Mouse (Mus musculus): ENCODE results near the gene Ano4. TPM values are rescaled to one million over a fixed set of nuclear protein-coding genes. Genes with fewer than 3 reads are reported as not detected.

Gene Ano4
- total RNA-seq, 1 experiment = 0.80 TPM

DNA sequence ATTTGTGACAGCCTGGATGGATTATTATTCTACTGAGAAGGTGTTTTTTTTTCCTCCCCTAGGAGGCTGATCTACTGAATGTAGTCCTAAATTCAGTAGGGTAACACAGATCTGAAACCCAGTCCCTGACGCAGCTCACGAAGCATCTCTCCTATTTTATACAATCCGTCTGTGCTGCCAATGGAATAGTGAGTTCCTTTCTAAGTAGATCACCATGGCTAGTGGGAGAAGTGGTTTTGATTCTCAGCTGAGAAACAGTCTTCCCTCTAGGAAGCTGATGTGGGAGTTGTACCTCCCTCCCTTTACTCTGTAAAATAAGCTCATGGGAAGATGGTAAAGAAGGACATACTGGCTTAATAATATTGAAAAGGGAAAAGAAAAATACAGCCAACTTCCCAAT lies 90.8 kb downstream of the Ano4 start:
- in situ Hi-C loops (cut with MboI; ENCODE audit: low sequenced_read_pairs in 2 of 2, unreplicated experiment in 2 of 2) = no loop called here

DNA sequence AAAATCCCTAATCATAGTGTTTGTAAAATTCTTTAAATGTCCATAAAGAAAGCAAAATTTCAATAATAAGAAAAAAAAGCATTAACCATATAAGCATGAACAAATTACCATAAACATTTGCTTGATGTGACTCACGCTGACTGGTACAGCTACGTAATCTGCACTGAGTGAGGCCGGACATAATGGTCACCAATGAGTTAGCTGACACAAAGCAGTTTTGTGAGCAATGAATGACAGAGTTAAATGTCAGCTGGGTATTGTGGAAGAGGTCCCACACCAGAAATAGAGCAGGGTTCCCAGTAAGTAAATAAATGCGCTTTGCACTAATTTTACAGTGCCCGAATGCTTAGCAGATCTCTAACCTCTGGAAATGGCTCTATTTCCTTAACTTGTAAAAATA lies 91.9 kb downstream of the Ano4 start:
- no peak overlapping the region for H3K4me3 ChIP-seq (ENCODE audit: insufficient read depth in 1 of 2, low read depth in 1 of 2, low read length in 2 of 2, poor library complexity in 1 of 2, severe bottlenecking in 1 of 2)
- in situ Hi-C loops (cut with MboI; ENCODE audit: low sequenced_read_pairs in 2 of 2, unreplicated experiment in 2 of 2) = no loop called here
- H3K36me3 ChIP-seq (ENCODE audit: control insufficient read depth, insufficient read depth, low read length, poor library complexity, severe bottlenecking) = no peaks in the 10 kb centered on the region
- no peaks in the 10 kb centered on the region for H3K9me3 ChIP-seq (ENCODE audit: control insufficient read depth, insufficient read depth, low read depth, low read length)
- H3K4me1 ChIP-seq (ENCODE audit: control insufficient read depth in 2 of 2, insufficient read depth in 2 of 2, low read length in 2 of 2, poor library complexity in 1 of 2) = peaks cover 0 to 3% of the 10 kb centered on the region in 2 experiments; a peak in 1 of 4 replicates
- no peak overlapping the region for H3K9ac ChIP-seq (ENCODE audit: insufficient read depth, low read depth, low read length, poor library complexity, severe bottlenecking)
- TF ChIP-seq ZNF384 (IDR thresholded peaks at IDR 0.05; ENCODE audit: low read depth, low read length) (no peak), ZC3H11A (IDR thresholded peaks at IDR 0.05; ENCODE audit: borderline replicate concordance, low read depth, low read length) (no peak), HCFC1 (IDR thresholded peaks at IDR 0.05; ENCODE audit: borderline replicate concordance, insufficient read depth, low read length) (no peak), CHD2 (IDR thresholded peaks at IDR 0.05; ENCODE audit: low read depth, low read length) (no peak), MAFK (IDR thresholded peaks at IDR 0.05; ENCODE audit: insufficient read depth, low read depth, low read length) (no peak)
- no peak overlapping the region for H3K27ac ChIP-seq (ENCODE audit: insufficient read depth, low read depth, low read length, poor library complexity, severe bottlenecking)
- no peak for DNase-seq (ENCODE audit: low read depth, low spot score)

More for the DNA sequence above, 90.8 kb downstream of the Ano4 start:
- no peak overlapping the region for H3K27ac ChIP-seq (ENCODE audit: insufficient read depth, low read depth, low read length, poor library complexity, severe bottlenecking)
- H3K4me1 ChIP-seq (ENCODE audit: control insufficient read depth in 2 of 2, insufficient read depth in 2 of 2, low read length in 2 of 2, poor library complexity in 1 of 2) = peaks cover 0 to 7% of the 10 kb centered on the region in 2 experiments; a peak in 1 of 4 replicates
- no peak overlapping the region for H3K4me3 ChIP-seq (ENCODE audit: insufficient read depth in 1 of 2, low read depth in 1 of 2, low read length in 2 of 2, poor library complexity in 1 of 2, severe bottlenecking in 1 of 2)
- H3K9me3 ChIP-seq (ENCODE audit: control insufficient read depth, insufficient read depth, low read depth, low read length) = no peaks in the 10 kb centered on the region
- H3K9ac ChIP-seq (ENCODE audit: insufficient read depth, low read depth, low read length, poor library complexity, severe bottlenecking) = no peak overlapping the region
- TF ChIP-seq CHD2 (IDR thresholded peaks at IDR 0.05; ENCODE audit: low read depth, low read length) (no peak), ZC3H11A (IDR thresholded peaks at IDR 0.05; ENCODE audit: borderline replicate concordance, low read depth, low read length) (no peak), MAFK (IDR thresholded peaks at IDR 0.05; ENCODE audit: insufficient read depth, low read depth, low read length) (no peak), HCFC1 (IDR thresholded peaks at IDR 0.05; ENCODE audit: borderline replicate concordance, insufficient read depth, low read length) (no peak), ZNF384 (IDR thresholded peaks at IDR 0.05; ENCODE audit: low read depth, low read length) (no peak)
- no peak for DNase-seq (ENCODE audit: low read depth, low spot score)
- no peaks in the 10 kb centered on the region for H3K36me3 ChIP-seq (ENCODE audit: control insufficient read depth, insufficient read depth, low read length, poor library complexity, severe bottlenecking)

DNA sequence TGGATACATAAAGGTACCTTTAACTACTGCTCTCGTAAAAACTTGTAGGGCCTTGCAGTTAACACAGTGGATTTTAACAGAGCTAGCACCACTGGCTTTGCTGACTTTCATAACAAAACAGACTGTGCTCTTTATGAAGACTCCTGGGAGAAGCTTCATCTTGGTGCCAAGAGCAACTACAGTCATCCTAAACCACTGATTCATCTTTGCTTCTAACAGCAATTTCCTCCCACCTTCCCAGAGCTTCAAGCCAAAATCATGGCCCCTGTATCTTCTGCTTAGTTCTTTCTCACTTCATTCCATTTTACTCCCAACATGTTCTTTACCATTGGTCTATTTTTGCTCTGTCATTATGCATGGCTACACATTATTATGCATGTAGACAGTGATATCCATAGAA lies 100.8 kb downstream of the Ano4 start:
- in situ Hi-C loops (cut with MboI; ENCODE audit: low sequenced_read_pairs in 2 of 2, unreplicated experiment in 2 of 2) = no loop called here
- no peak overlapping the region for H3K4me3 ChIP-seq (ENCODE audit: insufficient read depth in 1 of 2, low read depth in 1 of 2, low read length in 2 of 2, poor library complexity in 1 of 2, severe bottlenecking in 1 of 2)
- H3K27ac ChIP-seq (ENCODE audit: insufficient read depth, low read depth, low read length, poor library complexity, severe bottlenecking) = no peak overlapping the region
- TF ChIP-seq HCFC1 (IDR thresholded peaks at IDR 0.05; ENCODE audit: borderline replicate concordance, insufficient read depth, low read length) (no peak), CHD2 (IDR thresholded peaks at IDR 0.05; ENCODE audit: low read depth, low read length) (no peak), MAFK (IDR thresholded peaks at IDR 0.05; ENCODE audit: insufficient read depth, low read depth, low read length) (no peak), ZNF384 (IDR thresholded peaks at IDR 0.05; ENCODE audit: low read depth, low read length) (no peak), ZC3H11A (IDR thresholded peaks at IDR 0.05; ENCODE audit: borderline replicate concordance, low read depth, low read length) (no peak)
- no peak overlapping the region for H3K9ac ChIP-seq (ENCODE audit: insufficient read depth, low read depth, low read length, poor library complexity, severe bottlenecking)
- H3K9me3 ChIP-seq (ENCODE audit: control insufficient read depth, insufficient read depth, low read depth, low read length) = no peaks in the 10 kb centered on the region
- no peak for DNase-seq (ENCODE audit: low read depth, low spot score)
- H3K4me1 ChIP-seq (ENCODE audit: control insufficient read depth in 2 of 2, insufficient read depth in 2 of 2, low read length in 2 of 2, poor library complexity in 1 of 2) = no peaks in the 10 kb centered on the region
- no peaks in the 10 kb centered on the region for H3K36me3 ChIP-seq (ENCODE audit: control insufficient read depth, insufficient read depth, low read length, poor library complexity, severe bottlenecking)

DNA sequence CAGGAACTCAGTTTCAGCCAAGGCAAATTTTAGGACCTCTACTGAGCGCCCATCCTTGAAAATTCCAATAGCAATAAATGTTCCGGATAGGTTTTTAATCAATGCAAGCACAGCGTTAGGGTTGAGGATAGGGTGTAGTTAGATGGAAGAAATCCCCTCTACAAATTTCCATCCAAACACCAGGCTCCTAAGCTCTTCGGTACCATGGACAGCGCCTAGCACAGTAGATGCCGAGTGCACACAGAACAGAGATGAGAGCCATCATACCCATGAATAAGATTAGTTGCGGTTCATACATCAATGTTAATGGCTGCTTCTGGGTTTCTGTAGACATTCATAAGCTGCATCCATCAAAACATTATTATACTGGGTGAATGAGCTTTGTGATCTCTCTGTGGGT lies 120.0 kb downstream of the Ano4 start:
- no peak for TF ChIP-seq ZC3H11A (IDR thresholded peaks at IDR 0.05; ENCODE audit: borderline replicate concordance, low read depth, low read length)
- Histone ChIP-seq H3K4me1 (ENCODE audit: control insufficient read depth in 2 of 2, insufficient read depth in 2 of 2, low read length in 2 of 2, poor library complexity in 1 of 2) (no peaks in the 10 kb centered on the region), H3K9ac (ENCODE audit: insufficient read depth, low read depth, low read length, poor library complexity, severe bottlenecking) (no peak overlapping the region), H3K4me3 (ENCODE audit: insufficient read depth in 1 of 2, low read depth in 1 of 2, low read length in 2 of 2, poor library complexity in 1 of 2, severe bottlenecking in 1 of 2) (no peak overlapping the region), H3K36me3 (ENCODE audit: control insufficient read depth, insufficient read depth, low read length, poor library complexity, severe bottlenecking) (no peaks in the 10 kb centered on the region), H3K9me3 (ENCODE audit: control insufficient read depth, insufficient read depth, low read depth, low read length) (no peaks in the 10 kb centered on the region), H3K27ac (ENCODE audit: insufficient read depth, low read depth, low read length, poor library complexity, severe bottlenecking) (no peak overlapping the region)
- DNase-seq (ENCODE audit: low read depth, low spot score) = peak; percentile 69
- in situ Hi-C loops (cut with MboI; ENCODE audit: low sequenced_read_pairs in 2 of 2, unreplicated experiment in 2 of 2) = no loop called here

DNA sequence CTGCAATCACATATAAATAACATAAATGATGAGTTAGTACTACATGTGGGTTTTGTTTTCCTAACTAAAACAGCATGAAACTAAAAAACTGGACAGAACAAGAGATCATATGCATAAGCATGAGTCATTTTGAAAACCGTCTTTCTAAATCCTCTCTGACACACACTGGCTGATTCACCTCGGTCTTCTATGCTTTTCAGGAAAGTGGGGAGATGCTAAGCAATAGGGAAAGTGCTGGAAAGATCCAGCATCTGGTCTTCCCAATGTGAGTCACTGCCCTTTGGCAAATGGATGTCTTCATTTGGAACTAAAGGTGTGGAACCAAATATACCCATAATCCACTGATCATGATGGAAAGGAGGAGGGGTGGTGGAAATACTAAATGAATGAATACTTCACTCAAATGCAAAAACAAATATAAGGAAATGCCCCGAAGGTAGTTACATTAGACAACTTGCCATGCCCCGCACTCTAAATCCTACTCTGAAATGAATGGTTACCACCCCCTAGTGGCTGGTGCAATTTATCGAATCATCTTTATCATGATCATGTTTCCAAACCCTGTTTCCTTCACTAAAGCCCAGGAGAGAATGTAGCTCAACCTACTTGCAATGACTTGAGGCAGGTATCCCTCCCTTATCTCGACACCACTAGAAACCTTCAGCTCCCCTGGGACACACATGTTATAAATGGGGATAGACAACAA lies 122.1 kb downstream of the Ano4 start:
- no peaks in the 10 kb centered on the region for H3K4me1 ChIP-seq (ENCODE audit: control insufficient read depth in 2 of 2, insufficient read depth in 2 of 2, low read length in 2 of 2, poor library complexity in 1 of 2)
- no peak overlapping the region for H3K4me3 ChIP-seq (ENCODE audit: insufficient read depth in 1 of 2, low read depth in 1 of 2, low read length in 2 of 2, poor library complexity in 1 of 2, severe bottlenecking in 1 of 2)
- no peak for DNase-seq (ENCODE audit: low read depth, low spot score)
- no peaks in the 10 kb centered on the region for H3K9me3 ChIP-seq (ENCODE audit: control insufficient read depth, insufficient read depth, low read depth, low read length)
- in situ Hi-C loops (cut with MboI; ENCODE audit: low sequenced_read_pairs in 2 of 2, unreplicated experiment in 2 of 2) = no loop called here
- H3K9ac ChIP-seq (ENCODE audit: insufficient read depth, low read depth, low read length, poor library complexity, severe bottlenecking) = no peak overlapping the region
- no peaks in the 10 kb centered on the region for H3K36me3 ChIP-seq (ENCODE audit: control insufficient read depth, insufficient read depth, low read length, poor library complexity, severe bottlenecking)
- no peak overlapping the region for H3K27ac ChIP-seq (ENCODE audit: insufficient read depth, low read depth, low read length, poor library complexity, severe bottlenecking)
- no peak for TF ChIP-seq MAFK (IDR thresholded peaks at IDR 0.05; ENCODE audit: insufficient read depth, low read depth, low read length)
- TF ChIP-seq HCFC1 (IDR thresholded peaks at IDR 0.05; ENCODE audit: borderline replicate concordance, insufficient read depth, low read length) = no peak
- no peak for TF ChIP-seq ZC3H11A (IDR thresholded peaks at IDR 0.05; ENCODE audit: borderline replicate concordance, low read depth, low read length)
- no peak for TF ChIP-seq ZNF384 (IDR thresholded peaks at IDR 0.05; ENCODE audit: low read depth, low read length)
- TF ChIP-seq CHD2 (IDR thresholded peaks at IDR 0.05; ENCODE audit: low read depth, low read length) = no peak
